Mouse (Mus musculus): Measurements from ENCODE around the gene Ddo. TPM values are rescaled to one million over a fixed set of nuclear protein-coding genes. Genes with fewer than 3 reads are reported as not detected.

The Ddo gene
- total RNA-seq, 4 experiments from 2014 or later = 19.4 to 21.8 (median 20.7) TPM

DNA sequence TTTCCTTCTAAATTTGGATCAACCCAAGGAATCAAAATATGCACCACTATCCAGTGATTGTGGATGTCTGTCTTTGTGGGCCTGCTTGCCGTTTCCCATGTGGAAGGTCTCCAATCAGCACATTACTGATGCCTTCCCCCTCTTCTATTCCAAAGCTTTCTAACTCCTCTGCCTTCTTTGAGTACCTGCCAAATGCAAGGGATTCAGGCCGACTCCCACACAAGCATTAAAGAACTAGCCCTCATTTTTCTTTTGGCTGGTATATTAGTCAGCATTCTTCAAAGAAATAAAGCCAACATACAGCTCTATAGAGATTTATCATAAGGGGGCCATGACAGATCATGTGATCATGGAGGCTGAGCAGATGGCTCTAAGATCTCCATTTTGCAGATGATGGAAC lies 21.9 kb downstream of the Ddo start:
- no peak for DNase-seq (ENCODE audit: low spot score in 2 of 2)

DNA sequence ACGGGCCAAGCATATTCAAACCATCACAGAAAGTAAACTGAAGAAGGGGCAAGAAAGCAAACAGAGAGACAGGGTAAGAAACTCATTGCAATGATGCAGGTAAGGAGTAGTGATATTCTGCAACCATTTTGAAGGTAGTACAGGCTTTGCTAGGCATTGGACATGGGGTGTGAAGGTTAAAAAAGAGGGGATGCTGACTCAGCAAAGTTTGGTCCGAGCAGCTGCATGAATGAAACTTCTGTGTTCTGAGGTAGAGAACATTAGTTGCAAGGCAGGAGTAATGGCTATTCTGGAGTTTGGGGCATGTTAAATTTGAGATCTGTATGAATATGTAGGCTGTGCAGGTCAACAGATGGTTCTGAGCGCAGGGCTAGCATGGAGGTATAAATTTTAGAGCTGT lies 35.5 kb downstream of the Ddo start:
- DNase-seq (ENCODE audit: low spot score in 2 of 2) = no peak

DNA sequence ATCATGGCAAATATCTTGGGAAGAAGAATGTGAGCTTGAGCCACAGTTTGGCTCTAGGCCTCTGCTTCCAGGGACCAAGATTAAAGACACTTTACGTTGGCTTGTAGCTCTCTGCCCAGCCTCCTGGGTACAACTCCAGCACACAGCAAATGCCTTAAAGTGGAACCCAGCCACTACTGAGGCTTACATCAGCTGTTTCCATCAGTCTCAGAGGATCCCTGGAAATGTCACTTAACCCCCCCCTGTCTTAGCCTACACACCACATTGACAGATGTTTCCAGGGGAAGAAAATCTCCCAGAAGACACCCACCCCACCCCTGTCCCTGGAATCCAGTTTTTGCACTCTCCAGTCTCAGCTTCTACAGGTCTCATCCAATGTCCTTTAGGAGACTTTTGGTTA lies 37.1 kb downstream of the Ddo start:
- no peak for DNase-seq (ENCODE audit: low spot score in 2 of 2)

DNA sequence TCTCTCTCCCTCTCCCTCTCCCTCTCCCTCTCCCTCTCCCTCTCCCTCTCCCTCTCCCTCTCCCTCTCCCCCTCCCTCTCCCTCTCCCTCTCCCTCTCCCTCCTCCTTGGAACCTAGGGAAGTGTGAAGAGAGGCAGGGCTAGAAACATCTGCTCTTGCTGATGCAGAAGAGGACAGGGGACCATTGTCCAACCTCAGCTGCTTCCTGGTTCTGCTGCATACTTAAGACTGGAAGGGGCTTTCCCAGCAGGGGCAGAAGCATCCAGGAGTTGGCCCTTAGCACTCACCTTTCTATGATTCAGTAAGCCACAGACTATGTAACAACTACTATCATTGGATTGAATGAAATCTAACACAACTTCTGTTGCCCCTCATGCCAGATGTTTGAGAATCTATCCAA lies 38.8 kb downstream of the Ddo start:
- DNase-seq (ENCODE audit: low spot score in 2 of 2) = no peak

GRCm38 (mm10) chr10:40672587-40673296 lies 42.9 kb downstream of the Ddo start:
- DNase-seq (ENCODE audit: low spot score in 2 of 2) = no peak

- DNase-seq (ENCODE audit: low spot score in 2 of 2) = no peak
Observed at GRCm38 (mm10) chr10:40673297-40673665, 43.5 kb downstream of the Ddo start.

GRCm38 (mm10) chr10:40674151-40674550 lies 44.3 kb downstream of the Ddo start:
- no peak for DNase-seq (ENCODE audit: low spot score in 2 of 2)

- DNase-seq (ENCODE audit: low spot score in 2 of 2) = no peak
Observed at GRCm38 (mm10) chr10:40675921-40676320, 46.1 kb downstream of the Ddo start.

GRCm38 (mm10) chr10:40678477-40678876 lies 48.7 kb downstream of the Ddo start:
- no peak for DNase-seq (ENCODE audit: low spot score in 2 of 2)

DNA sequence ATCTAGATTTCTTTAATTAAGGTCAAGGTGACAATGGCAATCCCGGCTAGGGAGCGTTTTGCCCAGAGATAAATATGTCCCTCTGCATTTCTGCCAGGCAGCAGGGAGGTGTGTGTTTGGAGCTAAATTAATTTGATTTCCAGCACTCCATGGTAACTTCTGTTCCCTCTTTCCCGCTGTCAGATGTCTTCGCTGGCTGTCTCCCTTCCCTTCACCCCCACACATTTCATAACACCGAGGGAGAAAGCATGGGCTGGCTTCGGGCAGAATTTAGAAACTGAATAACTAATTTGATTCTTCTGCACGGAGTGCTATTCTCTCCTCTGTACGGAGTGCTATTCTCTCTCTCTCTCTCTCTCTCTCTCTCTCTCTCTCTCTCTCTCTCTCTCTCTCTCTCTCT lies 52.7 kb downstream of the Ddo start:
- DNase-seq (ENCODE audit: low spot score in 2 of 2) = peak; percentile 78 to 82

DNA sequence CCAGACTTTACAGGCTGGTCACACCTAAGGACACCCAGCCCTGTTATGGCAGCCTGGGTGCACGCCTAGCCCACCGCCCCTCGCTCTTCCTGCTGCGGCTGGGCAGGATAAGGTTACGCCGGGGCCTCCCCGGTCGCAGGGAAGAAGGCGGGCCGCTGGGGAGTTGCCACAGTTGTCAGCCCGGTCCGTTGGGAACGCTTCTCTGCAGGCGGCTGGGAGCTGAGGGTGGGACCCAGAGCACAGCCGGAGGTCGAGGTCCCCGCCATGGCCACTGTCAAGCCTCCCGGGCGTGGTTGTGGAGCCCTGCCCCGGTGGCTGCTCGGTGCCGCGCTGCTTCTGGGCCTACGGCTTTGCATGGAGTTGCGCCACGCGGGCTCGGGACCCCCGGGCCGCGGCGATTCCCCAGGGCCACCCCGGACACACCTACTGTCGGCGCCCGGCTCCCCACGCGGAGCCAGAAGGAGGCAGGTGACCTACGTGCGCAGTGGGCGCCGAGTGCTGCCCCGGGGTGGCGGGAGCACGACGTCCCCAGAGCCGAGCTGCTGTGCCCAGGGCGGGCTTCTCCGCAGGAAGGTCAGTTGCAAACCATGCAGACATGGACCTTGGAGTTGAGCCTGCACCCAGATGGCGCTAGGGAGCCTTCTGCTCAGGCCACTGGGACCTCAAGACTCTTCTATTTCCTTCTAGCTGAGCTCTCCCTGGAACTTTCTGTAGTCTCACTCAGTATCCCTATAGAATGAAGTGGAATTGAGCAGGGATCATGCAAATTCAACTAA lies 53.5 kb downstream of the Ddo start, which contains the start of gene Mettl24:
Mettl24 (plus strand) TSS at position 191 of the 776 bp plus-strand sequence.
- peak in 1 of 2 experiments; percentile 58 for DNase-seq (ENCODE audit: low spot score in 2 of 2)

GRCm38 (mm10) chr10:40683868-40684253 lies 54.0 kb downstream of the Ddo start:
- no peak for DNase-seq (ENCODE audit: low spot score in 2 of 2)

DNA sequence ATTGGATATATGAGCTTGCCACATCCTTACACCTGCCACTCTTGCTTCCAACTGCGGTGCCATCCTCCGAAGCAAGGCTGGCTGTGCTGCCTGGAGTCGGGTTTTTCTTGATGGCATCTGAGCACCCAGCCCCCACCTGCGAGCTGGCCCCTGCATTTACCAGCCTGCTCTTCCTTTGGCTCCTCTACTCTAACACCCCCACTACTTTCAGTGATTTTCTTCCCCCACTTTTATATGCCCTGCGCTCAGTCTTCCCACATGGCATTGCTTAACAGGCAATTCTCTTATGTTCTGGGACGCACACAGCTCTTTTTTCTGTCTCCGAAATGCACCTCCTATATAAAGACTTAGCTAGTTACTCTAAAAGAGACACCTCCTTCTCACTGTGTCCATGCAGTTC lies 54.5 kb downstream of the Ddo start:
- peak; percentile 34 to 47 for DNase-seq (ENCODE audit: low spot score in 2 of 2)

- no peak for DNase-seq (ENCODE audit: low spot score in 2 of 2)
Observed at GRCm38 (mm10) chr10:40685641-40686040, 55.8 kb downstream of the Ddo start.

GRCm38 (mm10) chr10:40686976-40687375 lies 57.2 kb downstream of the Ddo start:
- no peak for DNase-seq (ENCODE audit: low spot score in 2 of 2)

- DNase-seq (ENCODE audit: low spot score in 2 of 2) = no peak
Observed at GRCm38 (mm10) chr10:40687407-40687806, 57.6 kb downstream of the Ddo start.

DNA sequence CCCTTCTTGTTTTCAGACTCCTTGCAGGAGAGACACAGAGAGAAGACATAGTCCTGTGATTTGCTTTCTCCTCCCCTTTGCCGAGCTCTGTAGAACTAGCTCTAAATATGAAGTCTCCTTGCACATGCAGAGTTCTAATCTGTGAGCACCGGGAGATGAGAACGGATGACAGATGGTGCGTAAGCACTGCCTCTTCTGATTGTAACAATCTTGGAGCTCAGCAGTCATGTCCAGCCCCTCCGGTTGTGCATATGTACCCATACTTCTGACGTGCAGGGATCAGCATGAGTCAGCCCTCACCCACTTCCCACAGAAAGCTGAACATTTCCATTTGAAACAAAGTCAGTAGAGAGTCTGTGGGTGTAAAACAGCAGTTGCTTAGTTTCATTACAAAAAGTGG lies 58.5 kb downstream of the Ddo start:
- DNase-seq (ENCODE audit: low spot score in 2 of 2) = peak; percentile 84 to 89

GRCm38 (mm10) chr10:40688873-40689272 lies 59.1 kb downstream of the Ddo start:
- DNase-seq (ENCODE audit: low spot score in 2 of 2) = no peak

GRCm38 (mm10) chr10:40698652-40699051 lies 68.8 kb downstream of the Ddo start:
- DNase-seq (ENCODE audit: low spot score in 2 of 2) = no peak

GRCm38 (mm10) chr10:40711127-40711526 lies 81.3 kb downstream of the Ddo start:
- no peak for DNase-seq (ENCODE audit: low spot score in 2 of 2)

- DNase-seq (ENCODE audit: low spot score in 2 of 2) = no peak
Observed at GRCm38 (mm10) chr10:40713018-40713608, 83.3 kb downstream of the Ddo start.

DNA sequence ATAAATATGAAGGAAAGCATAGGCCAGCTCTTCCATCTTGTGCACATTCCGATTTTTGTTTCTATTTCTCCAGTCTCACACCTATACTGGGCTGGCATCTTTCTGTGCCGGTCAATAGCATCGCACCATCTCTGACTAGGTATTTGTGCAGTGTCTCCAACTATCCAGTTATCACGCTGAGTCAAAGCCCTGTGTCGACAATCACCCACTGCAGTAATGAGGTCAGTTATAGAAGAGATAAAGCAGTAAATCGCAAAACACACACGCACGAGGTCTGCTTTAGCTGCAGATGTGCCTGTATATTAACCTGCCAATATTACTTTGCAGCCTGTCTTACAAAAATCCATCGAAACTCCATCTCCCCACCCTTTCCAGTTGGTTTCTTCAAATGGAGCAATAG lies 84.0 kb downstream of the Ddo start:
- no peak for DNase-seq (ENCODE audit: low spot score in 2 of 2)

DNA sequence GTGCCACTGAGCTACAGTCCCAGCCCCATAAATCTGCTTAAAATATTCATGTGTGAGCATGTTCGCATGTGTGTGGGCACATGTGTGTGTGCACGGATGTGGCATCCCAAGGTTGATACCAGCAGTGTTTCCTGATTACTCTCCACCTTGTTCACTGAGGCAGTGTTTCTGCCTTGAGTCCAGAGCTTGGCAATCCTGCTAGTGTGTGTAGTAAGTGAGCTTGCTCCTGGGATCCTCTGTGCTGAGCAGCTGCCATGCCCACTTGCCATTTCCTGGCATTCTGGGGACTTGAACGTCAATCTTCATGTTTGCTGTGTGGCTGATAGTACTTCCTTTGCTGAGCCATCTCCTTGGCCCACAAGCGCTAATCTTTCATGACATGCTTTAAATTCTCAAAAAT lies 85.3 kb downstream of the Ddo start:
- no peak for DNase-seq (ENCODE audit: low spot score in 2 of 2)
